Mouse (Mus musculus) lung, postnatal 0 days (tissue): ENCODE measurements around the gene Kif5a. TPM values are rescaled to one million over a fixed set of nuclear protein-coding genes. Genes with fewer than 3 reads are reported as not detected.

Experiments
- ATAC-seq: fragments of 200-750 bp; cut with Nextera tagmentation; 2 replicates; pipeline ENCODE4 v1.8.0; 2017; ENCODE audit warnings: moderate library complexity
- DNase-seq: peaks from one replicate; pipeline ENCODE4 v3.0.0-alpha.2; 2016; ENCODE audit warnings: low spot score
- H3K27ac ChIP-seq: fragments of 300-500 bp; sonication (generic); 2 replicates; pipeline ENCODE4 v1.5.1; 2014; ENCODE audit warnings: antibody characterized with exemption, mild to moderate bottlenecking, low read length, mixed read lengths
- H3K27me3 ChIP-seq: fragments of 300-500 bp; sonication (generic); replicated peaks from 2 replicates; pipeline ENCODE4 v1.6.1; 2014; ENCODE audit warnings: low read length, mixed read lengths; ENCODE audit not compliant: insufficient read depth
- H3K36me3 ChIP-seq: fragments of 300-500 bp; sonication (generic); 2 replicates; pipeline ENCODE4 v1.6.1; 2014; ENCODE audit warnings: low read length, mixed read lengths; ENCODE audit not compliant: insufficient read depth
- H3K4me1 ChIP-seq: fragments of 300-500 bp; sonication (generic); 2 replicates; pipeline ENCODE4 v1.6.1; 2014; ENCODE audit warnings: antibody characterized with exemption, low read depth, low read length, mixed read lengths; ENCODE audit not compliant: insufficient read depth
- H3K4me2 ChIP-seq: fragments of 300-500 bp; sonication (generic); replicated peaks from 2 replicates; pipeline ENCODE4 v1.6.1; 2014; ENCODE audit warnings: low read depth, mild to moderate bottlenecking, low read length, moderate library complexity, mixed read lengths
- H3K4me3 ChIP-seq: fragments of 300-500 bp; sonication (generic); 2 replicates; pipeline ENCODE4 v1.5.1; 2014; ENCODE audit warnings: low read depth, low read length
- H3K9ac ChIP-seq: fragments of 300-500 bp; sonication (generic); replicated peaks from 2 replicates; pipeline ENCODE4 v1.6.1; 2014; ENCODE audit warnings: low read depth, mild to moderate bottlenecking
- H3K9me3 ChIP-seq: fragments of 300-500 bp; sonication (generic); 2 replicates; pipeline ENCODE4 v1.6.1; 2016; ENCODE audit warnings: low read length, mixed read lengths
- CTCF ChIP-seq: IDR thresholded peaks from 2 replicates; pipeline ENCODE4 v1.5.1; 2016; ENCODE audit warnings: antibody characterized with exemption, mild to moderate bottlenecking
- EP300 ChIP-seq: IDR thresholded peaks from 2 replicates; pipeline ENCODE4 v1.6.1; 2016; ENCODE audit warnings: antibody characterized with exemption, mild to moderate bottlenecking, control low read depth
- WGBS: fragments of 180-500 bp; shearing (Covaris S2); extraction: QIAGEN DNeasy Blood & Tissue Kit; methylation state at CpG from one replicate; pipeline ENCODE4 v1.1.7; 2014; 5-methylcytosine and 5-hydroxymethylcytosine counted together
- polyA plus RNA-seq: library from polyadenylated mRNA; unstranded; fragments of >200 nt; fragmentation: Nextera tagmentation; extraction: Ambion mirVana; gene quantifications from 2 replicates; pipeline ENCODE4 v1.2.1, GENCODE M21; 2015

The Kif5a gene
- polyA plus RNA-seq, 1 experiment from 2014 or later, result 0.12 TPM

DNA sequence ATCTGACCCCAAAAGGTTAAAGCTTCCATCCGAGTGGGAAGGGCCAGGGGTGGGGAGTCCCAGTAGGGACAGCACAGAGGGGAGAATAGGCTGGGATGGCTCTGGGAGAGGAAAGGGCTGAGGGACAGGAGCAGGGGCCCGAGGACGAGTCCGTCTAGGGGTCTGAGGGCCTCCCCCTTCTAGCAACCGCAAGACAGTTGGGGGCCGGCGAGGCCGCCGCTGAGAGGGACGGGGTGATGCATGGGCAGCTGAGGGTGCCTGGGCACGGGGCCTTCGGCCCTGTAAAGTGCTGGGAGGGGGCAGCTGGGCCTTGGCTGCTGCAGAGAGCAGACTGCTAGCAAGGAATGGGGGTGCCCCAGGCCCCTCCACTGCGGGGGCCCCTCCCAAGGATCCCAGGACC, 22.5 kb upstream of the Kif5a start:
- Histone ChIP-seq H3K9me3 (no peaks in the 10 kb centered on the region), H3K4me1 (peaks cover 16% of the 10 kb centered on the region), H3K27ac (no peak overlapping the region), H3K9ac (no peak overlapping the region), H3K4me2 (no peak overlapping the region), H3K4me3 (no peak overlapping the region), H3K36me3 (peaks cover 47% of the 10 kb centered on the region), H3K27me3 (no peaks in the 10 kb centered on the region)
- TF ChIP-seq EP300 (no peak), CTCF (no peak)
- no peak for DNase-seq
- 72% methylated on average over 11 of the region's 13 CpGs for WGBS
- no peak for ATAC-seq

DNA sequence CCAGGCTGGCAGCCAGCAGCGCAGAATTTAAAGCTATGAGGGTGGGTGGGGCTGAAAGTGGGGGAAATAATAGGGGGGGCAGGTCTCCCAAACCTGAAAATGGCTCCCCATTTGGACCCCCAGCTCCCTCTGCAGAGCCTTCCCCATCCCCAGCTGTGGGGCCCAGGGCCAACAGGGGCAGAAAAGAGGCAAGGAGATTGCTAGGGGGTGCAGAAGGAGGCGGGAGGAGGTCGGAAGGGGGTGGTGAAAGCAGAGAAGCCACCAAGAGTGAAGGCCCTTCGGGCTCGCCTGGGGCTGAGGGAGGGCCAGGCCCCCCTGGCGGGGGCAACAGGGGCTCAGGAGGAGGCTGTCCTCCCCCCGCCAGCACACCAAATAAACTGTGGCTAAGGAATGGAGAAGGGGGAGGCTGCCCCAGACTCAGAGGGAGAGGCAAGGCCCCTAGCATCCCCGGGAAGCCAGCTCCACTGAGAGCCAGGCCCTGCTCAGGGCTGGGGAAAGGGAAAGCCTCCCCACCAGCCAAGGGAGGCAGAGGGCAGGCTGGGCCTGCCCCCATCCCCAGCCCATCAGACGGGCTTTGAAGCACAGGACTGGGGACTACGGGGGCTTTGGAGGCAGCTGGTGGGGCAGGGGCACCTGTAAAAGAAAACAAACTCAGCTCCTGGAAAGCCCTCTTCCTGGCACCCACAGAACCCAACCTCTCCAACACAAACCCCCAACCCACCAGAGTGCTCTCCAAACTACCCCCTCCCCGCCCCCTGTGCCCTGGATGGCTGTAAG, 21.8 kb upstream of the Kif5a start:
- DNase-seq, result no peak
- WGBS, result 73% methylated on average over 9 of the region's 11 CpGs
- no peak for ATAC-seq
- Histone ChIP-seq H3K4me1 (peaks cover 13% of the 10 kb centered on the region), H3K9me3 (no peaks in the 10 kb centered on the region), H3K9ac (no peak overlapping the region), H3K27me3 (no peaks in the 10 kb centered on the region), H3K4me2 (no peak overlapping the region), H3K27ac (no peak overlapping the region), H3K36me3 (peaks cover 47% of the 10 kb centered on the region), H3K4me3 (no peak overlapping the region)
- TF ChIP-seq CTCF, result no peak
- TF ChIP-seq EP300, result no peak

DNA sequence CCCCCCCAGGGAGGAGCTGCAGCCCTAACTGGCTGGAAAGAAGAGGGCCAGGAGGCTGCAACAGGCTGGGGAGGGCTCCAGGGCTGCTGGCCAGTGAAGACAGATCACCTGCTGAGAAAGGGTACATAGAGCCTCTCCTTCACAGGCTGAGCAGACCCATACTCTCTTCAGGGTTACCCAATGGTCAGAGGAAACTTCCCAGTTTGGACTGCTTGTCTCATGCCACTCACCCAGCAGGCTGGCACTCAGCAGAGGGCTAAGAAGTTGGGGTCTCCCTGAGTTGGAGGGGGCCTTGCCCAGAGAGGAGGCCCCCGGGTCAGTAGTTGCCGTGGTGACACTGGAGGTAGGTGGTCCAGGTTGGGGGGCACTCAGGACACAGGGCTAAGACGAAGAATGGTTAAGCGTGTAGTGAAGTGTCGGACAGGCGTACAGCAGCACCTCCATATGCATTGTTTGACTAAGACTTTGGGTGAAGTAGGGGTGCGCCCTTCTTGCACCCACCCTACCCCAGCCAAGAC, 21.0 kb upstream of the Kif5a start:
- no peak for TF ChIP-seq EP300
- no peak for TF ChIP-seq CTCF
- no peaks in the 10 kb centered on the region for H3K9me3 ChIP-seq
- H3K4me2 ChIP-seq, result no peak overlapping the region
- DNase-seq, result no peak
- H3K27ac ChIP-seq, result no peak overlapping the region
- H3K4me1 ChIP-seq, result peaks cover 9% of the 10 kb centered on the region
- no peaks in the 10 kb centered on the region for H3K27me3 ChIP-seq
- no peak overlapping the region for H3K4me3 ChIP-seq
- no peak for ATAC-seq
- peaks cover 47% of the 10 kb centered on the region for H3K36me3 ChIP-seq
- no peak overlapping the region for H3K9ac ChIP-seq
- 88% methylated on average over 7 of the region's 7 CpGs for WGBS

DNA sequence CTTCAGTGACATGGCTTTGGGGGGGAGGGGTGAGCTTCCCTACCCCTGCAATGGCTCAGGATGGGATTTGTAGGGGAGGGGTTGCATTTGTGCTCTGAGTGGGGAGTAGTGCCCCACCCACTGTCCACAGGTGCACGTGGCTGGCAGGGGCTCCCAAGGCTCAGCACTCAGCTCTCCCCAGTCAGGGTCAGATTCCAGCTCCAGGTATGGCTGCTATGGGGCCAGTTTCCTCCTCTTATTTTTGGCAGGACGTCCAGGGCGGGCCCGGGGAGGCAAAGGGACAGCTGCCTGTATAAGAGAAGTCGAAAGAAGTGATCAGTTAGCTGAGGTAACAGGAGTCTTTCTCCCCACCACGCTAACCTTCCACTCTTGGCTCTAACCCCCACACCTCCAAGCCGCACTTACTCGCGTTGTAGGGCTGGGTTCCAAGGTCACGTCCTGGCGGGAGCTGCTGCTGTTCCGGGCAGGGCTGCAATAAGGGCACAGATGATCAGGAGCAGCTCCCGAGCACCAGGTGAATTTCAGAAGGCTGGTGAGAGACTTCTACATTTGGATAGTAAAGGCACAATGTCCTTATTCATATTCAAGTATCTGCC, 19.6 kb upstream of the Kif5a start:
- Histone ChIP-seq H3K9ac (no peak overlapping the region), H3K27ac (no peak overlapping the region), H3K27me3 (no peaks in the 10 kb centered on the region), H3K4me2 (no peak overlapping the region), H3K4me3 (no peak overlapping the region), H3K9me3 (no peaks in the 10 kb centered on the region), H3K36me3 (peaks cover 53% of the 10 kb centered on the region), H3K4me1 (peaks cover 8% of the 10 kb centered on the region)
- WGBS, result 73% methylated on average over 13 of the region's 13 CpGs
- DNase-seq, result no peak
- no peak for TF ChIP-seq CTCF
- no peak for ATAC-seq

DNA sequence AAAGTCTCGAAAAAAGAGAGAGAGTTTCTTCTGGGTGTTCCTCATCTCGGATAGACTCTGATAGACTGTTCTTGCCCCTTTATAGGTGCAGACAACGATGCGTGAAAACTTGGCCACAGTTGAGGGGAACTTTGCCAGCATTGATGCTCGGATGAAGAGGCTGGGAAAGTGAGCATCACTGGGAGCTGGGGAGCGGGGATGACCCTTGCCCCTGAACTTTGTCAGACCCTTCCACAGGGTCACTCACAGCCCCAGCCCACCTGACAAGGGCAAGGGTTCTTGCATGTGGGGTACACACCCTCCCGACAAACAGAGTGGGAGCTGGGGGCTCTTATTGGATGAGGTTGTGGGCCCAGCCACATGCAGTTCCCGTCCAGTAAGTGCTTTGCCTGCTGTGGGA, 18.2 kb upstream of the Kif5a start:
- WGBS, result 89% methylated on average over 8 of the region's 8 CpGs
- H3K36me3 ChIP-seq, result peaks cover 63% of the 10 kb centered on the region
- H3K9me3 ChIP-seq, result no peaks in the 10 kb centered on the region
- no peak overlapping the region for H3K27ac ChIP-seq
- H3K4me2 ChIP-seq, result no peak overlapping the region
- DNase-seq (no peak), ATAC-seq (no peak)
- no peaks in the 10 kb centered on the region for H3K4me1 ChIP-seq
- no peak overlapping the region for H3K4me3 ChIP-seq
- TF ChIP-seq CTCF (no peak), EP300 (no peak)
- H3K9ac ChIP-seq, result no peak overlapping the region
- H3K27me3 ChIP-seq, result no peaks in the 10 kb centered on the region

DNA sequence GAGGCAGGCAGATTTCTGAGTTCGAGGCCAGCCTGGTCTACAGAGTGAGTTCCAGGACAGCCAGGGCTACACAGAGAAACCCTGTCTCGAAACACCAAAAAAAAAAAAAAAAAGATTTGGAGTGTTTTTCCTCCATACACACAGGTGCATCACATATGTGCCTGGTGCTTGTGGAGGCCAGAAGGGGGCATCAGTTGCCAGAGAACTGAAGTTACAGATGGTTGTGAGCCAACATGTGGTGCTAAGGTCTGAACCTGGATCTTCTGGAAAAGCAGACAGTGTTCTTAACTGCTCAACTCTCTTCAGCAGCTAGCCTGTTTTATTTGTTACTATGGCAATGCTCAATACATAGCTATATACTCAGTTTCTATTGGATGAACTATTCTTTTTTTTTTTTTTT, 16.6 kb upstream of the Kif5a start:
- Histone ChIP-seq H3K27me3 (no peaks in the 10 kb centered on the region), H3K27ac (no peak overlapping the region), H3K4me1 (no peaks in the 10 kb centered on the region), H3K4me2 (no peak overlapping the region), H3K9ac (no peak overlapping the region), H3K9me3 (no peaks in the 10 kb centered on the region), H3K36me3 (peaks cover 58% of the 10 kb centered on the region), H3K4me3 (no peak overlapping the region)
- no peak for ATAC-seq
- 83% methylated on average over 1 of the region's 2 CpGs for WGBS
- TF ChIP-seq CTCF, result peak; percentile 36
- no peak for TF ChIP-seq EP300
- no peak for DNase-seq
